Mouse (Mus musculus) lung, postnatal 4 days (tissue): ENCODE data around the gene Hhat.

Experiments
- DNase-seq, 2 experiments: peaks; one replicate each; pipeline ENCODE4 v3.0.0; 2021

Gene Hhat

GRCm38 (mm10) chr1:192770495-192771331 is at the start of gene Hhat:
TSS of gene Hhat (minus strand) at chr1:192771223.
- peak; percentile 80 to 84 for DNase-seq

DNA sequence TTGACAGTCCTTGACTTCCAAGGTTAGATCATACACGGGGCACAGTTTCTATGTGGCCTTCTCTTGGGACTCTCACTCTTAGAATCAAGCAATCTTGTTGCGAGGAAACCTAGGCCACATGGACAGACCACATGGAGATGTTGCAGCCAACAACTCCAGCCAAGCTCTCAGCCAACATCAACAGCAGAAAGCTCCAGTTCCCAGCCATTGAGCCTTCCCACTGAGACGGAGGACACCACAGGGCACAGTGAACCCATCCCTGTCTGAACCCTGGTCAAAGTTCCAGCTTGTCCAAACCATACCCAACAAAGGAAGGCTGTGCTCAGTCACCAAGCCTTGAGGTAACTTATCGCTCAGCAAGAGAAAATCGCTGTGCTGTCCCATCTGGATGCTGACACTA is 47.3 kb upstream of the Hhat start:
- no peak for DNase-seq

DNA sequence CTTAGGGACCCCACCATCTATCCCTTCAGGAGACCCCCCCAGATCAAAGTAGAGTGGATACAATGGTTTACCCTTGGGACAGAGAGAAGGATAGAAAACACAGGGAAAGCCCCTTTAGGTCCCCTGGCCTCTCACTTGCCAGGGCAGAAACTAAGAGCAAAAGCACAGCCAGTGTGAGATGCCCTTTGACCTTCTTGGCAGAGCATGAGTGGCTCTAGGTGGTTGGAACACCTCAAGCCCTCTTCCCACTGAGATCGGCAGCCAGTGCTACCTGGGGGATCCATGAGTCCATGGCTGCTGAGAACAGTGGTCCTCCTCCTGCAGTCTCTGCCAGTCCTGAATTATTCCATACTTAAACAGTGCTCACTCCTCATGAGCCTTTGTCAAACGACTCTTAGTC is 44.8 kb upstream of the Hhat start:
- DNase-seq = no peak

DNA sequence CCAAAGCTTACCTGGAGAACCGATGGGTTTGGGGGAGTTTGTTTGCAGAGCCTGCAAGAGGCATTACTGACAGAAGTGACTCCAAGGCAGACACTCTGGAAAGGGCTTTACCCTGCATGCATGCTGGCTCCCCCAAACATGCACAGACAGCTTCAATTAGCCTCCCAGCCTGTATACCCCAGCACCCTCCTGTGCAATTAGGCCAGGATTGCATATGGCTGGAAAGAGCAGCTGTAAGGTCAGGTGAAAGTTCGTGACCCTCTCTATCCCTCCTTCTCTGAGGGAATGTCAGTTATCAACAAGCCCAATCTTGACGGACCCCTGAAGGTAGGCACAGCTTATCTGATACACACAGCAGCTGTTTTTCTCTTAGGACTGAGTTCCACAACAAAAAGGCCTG is 43.7 kb upstream of the Hhat start:
- no peak for DNase-seq

DNA sequence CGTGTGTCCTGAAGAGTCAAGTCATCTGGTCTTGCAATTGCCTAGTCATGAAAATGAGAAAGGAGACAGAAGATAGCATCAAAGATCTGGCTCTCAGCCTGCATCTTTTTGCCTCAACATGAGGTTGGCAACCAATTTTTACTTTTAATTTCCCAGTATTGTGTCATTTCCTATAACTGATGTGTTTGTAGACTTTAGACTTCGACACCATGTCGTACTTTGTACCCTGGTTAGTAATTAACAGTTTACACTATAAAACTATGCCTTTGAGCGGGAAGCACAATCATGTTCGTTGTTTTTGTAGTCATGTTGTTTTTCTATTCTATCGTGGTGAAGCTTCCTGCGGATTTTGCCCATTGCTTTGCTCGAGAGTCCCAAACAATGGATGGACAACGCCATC is 41.7 kb upstream of the Hhat start:
- no peak for DNase-seq

DNA sequence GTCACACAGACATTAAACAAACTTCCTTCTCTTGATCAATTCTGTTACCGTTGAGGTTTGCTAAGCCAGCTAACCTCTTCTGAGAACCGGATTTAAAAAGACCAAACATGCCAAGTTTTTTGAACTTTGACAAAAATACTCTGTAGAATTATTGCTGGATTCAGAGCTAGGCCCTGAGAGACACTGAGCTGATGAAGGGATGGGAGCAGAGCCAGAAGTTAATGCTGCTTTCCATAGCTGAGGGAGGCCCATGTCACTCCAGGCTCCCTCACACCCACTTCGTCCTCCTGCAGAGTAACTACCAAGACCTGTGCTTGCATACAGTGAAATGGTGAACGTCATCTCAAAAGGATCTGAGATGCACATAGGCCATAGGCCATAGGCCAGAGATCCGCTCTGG is 41.3 kb upstream of the Hhat start:
- DNase-seq = no peak

- DNase-seq = peak in 1 of 2 experiments; percentile 47
Measured at GRCm38 (mm10) chr1:192806168-192807157, 35.4 kb upstream of the Hhat start.

GRCm38 (mm10) chr1:192800338-192800737 is 29.3 kb upstream of the Hhat start:
- DNase-seq = no peak

DNA sequence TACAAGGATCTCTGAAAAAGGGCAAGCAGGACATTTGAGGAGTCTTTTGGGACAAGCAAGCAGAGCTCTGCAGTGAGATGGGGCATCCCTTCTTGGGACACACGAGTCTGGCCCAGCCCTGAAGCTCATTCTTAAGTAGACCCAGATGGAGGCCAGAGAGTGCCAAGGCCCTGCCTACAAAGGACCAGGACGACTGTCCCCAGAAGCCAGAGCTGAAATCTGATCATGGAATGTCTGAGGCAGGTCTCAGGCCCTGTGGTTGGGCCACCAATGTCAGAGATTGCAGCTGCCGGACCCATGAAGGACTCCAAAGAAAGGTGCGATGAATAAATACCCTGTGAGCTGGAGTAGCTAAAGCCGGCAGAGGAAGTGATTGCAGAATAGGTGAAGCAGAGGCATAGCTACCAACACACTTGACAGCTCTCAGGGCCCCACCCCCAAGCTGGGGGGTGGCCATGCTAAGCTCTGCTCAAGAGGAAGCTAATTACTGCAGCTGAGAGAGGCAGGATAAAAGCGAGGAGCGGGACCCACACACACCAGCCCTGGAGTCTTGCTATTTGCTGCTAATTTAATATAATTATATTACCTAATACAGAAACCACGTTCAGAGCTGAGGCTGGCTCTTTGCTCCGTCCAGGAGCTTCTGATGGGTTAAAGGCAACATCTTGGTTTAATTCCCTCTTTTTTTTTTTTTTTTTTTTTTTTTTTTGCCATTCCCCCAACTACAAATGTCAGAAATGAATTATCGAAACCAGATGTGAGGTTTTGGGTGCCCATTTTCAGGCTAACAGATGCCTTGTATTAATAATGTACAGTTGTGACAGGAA is 28.4 kb upstream of the Hhat start:
- peak in 1 of 2 experiments; percentile 65 for DNase-seq

DNA sequence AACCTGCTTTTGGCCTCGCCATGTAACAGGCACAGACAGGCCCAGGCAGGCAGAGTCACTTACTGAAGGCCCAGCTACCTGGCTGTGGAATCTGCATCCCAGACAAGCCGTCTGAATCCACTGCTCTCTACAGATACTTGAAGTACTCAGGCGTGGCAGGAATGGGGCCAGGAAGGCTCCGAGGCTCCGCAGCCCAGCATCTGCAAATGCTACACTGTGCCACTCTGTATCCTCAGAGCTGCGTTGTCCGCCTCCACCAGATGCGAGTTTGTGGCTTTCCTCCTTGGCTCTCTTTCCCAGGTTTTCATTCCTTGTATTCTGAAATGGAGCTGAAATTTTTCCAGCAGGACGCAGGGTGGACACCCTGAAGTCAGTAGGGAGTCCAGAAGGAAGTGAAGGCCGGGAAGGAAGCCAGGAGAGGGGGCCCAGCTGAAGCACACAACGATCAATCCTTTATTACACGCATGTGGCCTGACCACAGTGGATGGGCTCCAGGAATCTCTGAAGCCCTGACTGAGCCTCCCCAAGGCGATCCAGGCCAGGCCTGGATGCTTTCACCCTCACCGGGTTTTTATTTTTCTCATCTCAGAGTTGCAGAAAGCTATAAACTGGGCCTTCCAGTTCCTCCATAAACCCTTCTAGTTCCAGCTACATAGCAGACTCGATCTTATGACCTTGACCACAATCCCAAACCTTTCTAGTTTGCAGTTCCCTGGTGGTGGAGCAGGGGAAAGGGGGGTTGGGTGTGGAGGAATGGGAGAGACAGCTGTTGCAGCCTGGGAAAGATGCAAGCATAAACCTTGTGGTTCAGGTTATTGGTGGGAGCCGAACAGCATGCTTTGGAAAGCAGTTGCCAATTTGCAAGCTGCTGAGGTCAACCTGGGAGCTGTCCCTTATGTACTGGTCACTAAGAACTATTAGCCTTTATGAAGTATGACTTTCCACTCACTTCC is 27.5 kb upstream of the Hhat start:
- DNase-seq = peak in 1 of 2 experiments; percentile 69

DNA sequence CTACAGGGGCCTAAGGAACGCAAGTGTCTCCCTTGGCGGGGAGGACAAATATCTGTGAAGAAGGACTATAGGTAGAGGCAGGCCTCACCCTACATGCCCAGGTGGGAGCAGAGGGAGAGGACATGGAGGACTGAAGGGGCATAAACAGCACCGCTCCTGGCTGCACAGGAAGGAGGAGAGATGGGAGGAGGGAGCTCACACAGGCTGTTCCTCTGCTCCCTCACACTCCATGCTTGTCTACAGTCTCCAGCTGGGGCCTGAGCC is 25.9 kb upstream of the Hhat start:
- DNase-seq = no peak

- DNase-seq = peak in 1 of 2 experiments; percentile 29
Measured at GRCm38 (mm10) chr1:192796201-192797010, 25.4 kb upstream of the Hhat start.

DNA sequence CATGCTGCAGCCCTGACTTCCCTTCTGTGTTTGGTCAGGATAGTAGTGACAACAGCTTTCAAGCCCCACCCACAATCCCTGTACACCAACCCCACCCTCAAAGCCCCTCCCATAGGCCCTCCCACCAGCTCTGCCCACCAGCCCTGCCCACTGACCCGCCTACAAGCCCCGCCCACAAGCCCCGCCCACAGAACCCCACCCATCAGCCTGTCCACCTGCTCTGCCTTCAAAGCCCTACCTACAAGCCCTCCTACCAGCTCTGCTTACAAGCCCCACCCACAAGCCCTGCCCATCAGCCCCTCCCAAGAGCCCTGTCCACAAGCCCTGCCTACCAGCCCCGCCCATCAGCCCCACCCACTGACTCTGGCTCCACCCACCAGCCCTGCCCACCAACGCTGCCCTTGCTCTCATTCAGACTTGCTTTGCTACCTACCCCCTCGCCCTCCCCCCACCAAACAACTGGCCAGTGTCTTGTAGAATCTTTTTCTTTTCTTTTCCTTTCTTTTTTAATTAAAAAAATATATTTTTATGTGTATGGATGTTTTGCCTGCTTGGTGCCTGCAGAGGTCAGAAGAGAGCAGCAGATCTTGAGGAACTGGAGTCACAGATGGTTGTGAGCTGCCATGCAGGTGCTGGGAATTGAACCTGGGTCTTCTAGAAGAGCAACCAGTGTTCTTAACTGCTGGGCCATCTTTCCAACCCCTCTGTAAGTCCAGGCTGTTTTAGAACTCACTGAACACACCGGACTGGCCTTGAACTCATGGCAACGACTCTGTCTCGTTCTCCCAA is 24.1 kb upstream of the Hhat start:
- DNase-seq = no peak

- DNase-seq = no peak
Measured at GRCm38 (mm10) chr1:192791897-192792361, 20.9 kb upstream of the Hhat start.

DNA sequence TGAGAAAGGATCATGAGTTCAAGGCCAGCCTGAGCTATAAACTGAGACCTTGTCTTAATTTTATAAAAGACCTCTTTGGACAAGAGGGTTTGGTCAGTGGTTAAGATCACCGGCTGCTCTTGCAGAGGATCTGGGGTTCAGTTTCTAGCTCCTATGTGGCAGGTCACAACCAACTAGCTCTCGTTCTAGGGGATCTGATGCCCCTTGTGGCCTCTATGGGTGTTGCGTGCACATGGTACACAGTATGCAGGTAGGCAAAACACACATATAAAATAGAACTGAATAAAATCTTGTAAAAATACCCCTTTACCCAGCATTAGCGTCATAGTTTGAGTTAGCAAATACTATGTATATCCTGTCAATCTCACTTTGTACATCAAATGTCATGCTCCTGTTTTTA is 19.4 kb upstream of the Hhat start:
- DNase-seq = peak in 1 of 2 experiments; percentile 24

DNA sequence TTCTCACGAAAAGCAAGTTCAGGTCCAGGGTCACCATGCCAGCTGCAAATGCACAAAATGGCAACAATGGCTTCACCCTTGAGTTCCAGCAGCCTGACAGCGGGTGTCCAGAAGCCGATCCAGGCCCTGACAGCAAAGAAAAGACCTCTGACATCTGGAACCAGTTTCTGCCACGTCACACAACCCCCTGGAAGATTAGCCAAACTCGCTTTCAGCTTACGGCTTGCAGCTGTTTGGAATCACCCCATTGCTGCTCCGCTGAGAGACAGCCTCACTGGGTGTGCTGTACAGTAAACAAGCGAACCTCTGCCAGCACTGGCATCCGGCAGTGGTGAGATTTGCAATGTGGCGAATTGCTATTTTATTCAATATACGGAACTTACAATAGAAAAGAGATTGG is 18.8 kb upstream of the Hhat start:
- peak; percentile 70 to 89 for DNase-seq

DNA sequence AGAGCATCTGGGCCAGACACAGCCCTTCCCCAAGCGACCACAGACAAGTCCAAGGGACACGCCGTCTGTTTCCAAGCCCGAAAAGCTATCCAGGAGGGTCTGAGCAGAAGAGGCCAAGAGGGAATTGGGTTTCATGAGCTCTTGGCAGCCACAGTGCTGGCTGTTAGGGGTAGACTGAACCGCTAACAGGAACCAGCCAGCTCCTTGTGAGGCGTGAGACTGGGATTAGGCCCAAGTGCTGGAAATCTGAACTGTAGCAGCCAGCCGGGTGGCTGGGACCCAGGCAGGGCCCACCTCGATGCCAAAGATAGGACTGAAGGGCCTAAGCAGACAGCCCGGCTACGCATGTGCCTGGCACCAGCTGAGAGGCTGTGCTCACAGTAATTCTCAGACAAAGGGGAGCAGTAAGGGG is 18.1 kb upstream of the Hhat start:
- peak; percentile 76 to 91 for DNase-seq

- DNase-seq = no peak
Measured at GRCm38 (mm10) chr1:192786194-192786593, 15.2 kb upstream of the Hhat start.

DNA sequence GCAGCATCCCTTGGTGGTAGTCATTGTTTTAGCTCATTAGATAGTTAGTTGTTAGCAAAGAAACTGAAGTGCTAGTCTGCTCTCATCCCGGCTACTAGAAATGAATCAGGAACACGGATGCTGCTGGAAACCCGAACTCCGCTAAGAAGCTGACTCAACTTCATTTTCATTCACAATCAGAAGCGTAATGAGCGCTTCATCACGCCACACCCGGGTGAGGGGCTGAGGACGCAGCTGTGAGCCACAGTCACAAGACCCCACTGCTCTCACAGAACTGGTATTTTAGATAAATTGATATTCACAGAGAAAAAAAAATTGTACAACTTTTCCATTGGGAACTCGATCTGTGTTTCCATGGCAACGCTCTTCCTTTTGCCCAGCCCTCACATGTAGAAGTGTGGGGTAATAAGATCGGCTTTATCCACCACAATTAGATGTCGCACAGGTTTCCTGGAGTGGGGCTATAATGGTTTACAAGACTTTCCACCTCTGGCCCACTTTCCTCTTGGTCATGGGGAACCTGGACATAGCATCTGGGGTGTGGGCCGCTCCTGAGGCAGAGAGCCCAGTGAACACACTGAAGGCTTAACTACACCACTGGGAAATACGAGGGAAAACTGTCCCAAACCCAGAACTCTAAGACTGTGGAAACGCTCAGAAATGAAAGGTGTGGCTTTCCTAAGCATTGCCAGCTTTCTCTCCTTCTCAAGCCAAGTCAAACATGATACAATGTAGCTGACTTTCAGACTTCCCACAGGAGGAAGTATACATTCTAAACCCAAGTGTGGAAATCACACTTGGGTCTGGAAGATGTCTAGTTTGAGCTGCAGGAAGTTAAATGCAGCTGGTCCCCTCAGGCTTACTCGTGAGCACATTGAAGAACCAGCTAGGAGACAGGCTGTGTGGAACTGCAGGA is 14.3 kb upstream of the Hhat start:
- no peak for DNase-seq
